Mouse (Mus musculus) frontal cortex, adult (tissue): ENCODE measurements around the gene Tacc2.

Experiments used
- ATAC-seq: cut with Nextera tagmentation; 2 replicates; pipeline ENCODE4 v1.9.2; 2017; ENCODE audit warnings: mild to moderate bottlenecking, moderate library complexity, mixed read lengths; ENCODE audit not compliant: low TSS enrichment

The Tacc2 gene

DNA sequence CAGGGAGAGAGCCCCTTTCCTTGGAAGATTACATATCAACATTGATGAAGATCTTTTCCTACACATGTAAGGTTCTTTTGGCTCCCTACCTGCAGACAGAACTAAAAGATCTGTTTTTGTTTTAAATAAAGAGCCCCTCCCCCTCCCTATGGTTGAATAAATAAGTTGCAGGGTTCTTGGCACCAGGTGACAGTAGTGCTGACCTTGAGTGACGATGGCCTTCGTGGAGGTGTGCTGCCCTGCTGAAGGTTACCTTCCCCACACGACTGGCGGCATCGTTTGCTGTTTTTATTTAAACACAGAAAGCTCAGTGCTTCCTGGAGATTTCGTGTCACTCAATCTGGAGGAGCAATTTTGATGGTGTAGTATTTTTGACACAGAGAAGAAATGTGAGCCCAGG is 113.6 kb downstream of the Tacc2 start:
- ATAC-seq, result no peak

GRCm38 (mm10) chr7:130691931-130692330 is 114.7 kb downstream of the Tacc2 start:
- no peak for ATAC-seq

GRCm38 (mm10) chr7:130692392-130692942 is 115.2 kb downstream of the Tacc2 start:
- peak; percentile 67 for ATAC-seq

DNA sequence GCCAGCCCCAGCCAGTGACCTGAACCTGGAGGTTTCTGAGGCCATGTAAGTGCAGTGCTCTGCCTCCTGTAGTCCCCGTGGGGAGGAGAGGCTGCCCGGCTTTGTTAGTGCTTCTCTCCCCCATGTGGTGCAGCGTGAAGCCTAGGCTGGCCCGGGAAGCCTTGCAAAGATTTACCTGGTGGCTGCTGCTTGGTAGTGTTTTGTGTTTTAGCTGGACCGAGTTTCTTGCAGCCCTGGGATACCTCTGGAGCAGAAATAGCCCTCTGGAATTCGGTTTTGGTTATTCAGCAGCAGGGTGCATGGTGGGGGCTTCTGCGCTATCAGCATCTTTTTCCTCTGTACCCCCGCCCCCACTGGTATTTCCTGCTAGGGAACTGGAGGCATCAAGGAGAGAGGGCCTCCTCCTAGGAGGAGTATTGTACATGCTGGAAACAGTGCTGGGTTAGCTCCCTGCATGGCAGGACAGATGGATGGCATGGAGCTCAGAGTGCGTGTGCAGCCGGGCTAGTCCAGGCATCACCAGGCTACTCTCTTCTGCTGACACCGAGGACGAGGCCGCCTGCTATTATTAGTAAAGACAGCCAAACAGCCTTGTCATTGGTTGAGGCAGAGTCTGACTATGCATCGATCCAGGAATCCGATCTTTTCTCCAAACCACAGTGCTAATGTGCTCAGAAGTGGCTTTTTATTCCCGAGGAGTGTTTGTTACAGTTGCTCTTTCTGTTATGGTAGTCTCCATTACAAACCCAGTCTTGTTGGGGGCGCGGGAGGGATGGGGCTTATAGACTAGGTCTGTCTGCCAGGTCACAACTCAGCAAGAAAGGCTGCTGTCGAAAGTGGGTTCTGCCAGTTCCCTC is 115.9 kb downstream of the Tacc2 start:
- peak; percentile 59 for ATAC-seq

- ATAC-seq, result peak; percentile 15; the same call in 1 of the 2 replicates
These were observed 116.6 kb downstream of the Tacc2 start for GRCm38 (mm10) chr7:130693800-130694193.

- ATAC-seq, result no peak
These were observed 118.6 kb downstream of the Tacc2 start for GRCm38 (mm10) chr7:130695669-130696338.

DNA sequence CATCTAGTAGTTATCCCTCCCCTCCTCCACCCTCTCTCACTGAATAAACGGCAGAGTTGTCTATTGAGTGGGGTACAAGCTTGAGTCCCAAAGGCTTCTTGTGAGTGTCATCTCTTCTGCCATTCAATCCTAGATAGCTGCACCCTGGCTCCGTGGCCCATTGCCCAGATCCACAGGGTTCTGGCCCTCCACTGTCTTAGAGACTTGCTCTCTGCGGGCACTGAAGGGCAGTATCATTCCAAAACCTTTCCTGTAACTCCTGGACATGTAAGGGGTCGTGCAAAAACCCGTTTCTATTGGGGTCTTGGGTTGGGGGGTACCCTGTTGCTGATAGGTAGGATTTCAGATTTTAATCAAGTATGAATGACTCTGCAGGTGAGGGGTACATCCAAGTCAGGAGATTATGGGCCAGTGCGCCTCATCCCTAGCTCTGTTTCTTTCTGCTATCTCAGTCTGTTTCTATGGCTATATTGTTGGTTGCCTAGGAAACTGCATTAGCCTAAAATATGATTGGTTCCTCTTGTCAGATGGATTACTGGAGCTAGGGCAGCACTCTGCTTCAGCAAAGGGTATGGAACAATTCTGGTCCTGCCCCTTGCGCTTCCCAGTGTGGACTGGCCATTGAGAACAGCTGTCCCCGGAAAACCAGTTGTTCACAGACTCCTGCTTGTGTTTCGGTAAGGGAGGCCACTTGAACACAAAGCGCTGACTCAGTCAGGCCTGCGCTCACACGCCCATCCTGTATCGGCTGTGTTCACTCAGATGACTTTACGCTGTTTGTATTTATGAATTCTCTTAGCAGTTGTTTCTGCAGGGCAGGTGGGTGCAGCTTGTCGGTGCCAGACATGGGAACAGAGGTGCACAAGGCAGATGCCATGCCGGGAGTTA is 119.4 kb downstream of the Tacc2 start:
- peak; percentile 51 for ATAC-seq

GRCm38 (mm10) chr7:130698480-130698879 is 121.2 kb downstream of the Tacc2 start:
- ATAC-seq, result no peak

- no peak for ATAC-seq
These were observed 124.1 kb downstream of the Tacc2 start for GRCm38 (mm10) chr7:130701336-130701735.

GRCm38 (mm10) chr7:130705230-130705629 is 128.0 kb downstream of the Tacc2 start:
- ATAC-seq, result no peak

DNA sequence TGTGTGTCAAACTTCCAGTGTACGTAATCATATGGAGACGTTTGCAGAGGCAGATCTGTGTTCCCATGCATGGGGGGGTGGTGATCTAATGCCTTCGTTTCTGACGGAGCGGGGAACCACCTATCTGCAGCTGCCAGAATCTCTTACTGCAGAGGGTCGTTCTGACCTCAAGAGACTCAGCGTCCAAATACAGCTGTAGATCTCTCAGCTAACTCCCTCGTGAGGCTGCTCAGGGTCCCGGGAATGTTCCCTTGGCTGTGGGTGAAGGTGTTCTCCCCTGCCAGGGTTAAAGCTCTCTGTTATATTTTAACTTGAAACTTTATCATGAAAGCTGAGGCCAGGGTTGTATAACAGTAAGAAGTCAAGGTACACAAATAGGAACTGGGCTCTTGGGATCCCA is 131.7 kb downstream of the Tacc2 start:
- no peak for ATAC-seq

- no peak for ATAC-seq
These were observed 132.4 kb downstream of the Tacc2 start for GRCm38 (mm10) chr7:130709372-130710274.

DNA sequence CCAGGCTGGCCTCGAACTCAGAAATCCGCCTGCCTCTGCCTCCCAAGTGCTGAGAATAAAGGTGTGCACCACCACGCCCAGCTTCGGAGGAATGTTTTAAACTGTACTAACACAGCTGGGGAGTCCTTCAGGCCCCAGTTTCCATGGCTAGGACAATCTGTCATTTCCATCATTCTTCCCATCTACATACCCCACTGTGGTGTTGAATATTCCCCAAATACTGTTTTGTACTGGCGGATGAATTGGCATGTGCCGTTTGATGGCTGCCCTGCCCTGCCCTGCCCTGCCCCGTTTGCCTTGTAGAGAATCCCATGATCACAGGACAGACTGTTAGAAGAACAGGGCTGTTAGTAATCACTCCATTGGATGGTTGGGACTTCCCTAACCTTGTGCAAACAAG is 134.6 kb downstream of the Tacc2 start:
- ATAC-seq, result no peak

- ATAC-seq, result peak; percentile 31; the same call in 1 of the 2 replicates
These were observed 136.1 kb downstream of the Tacc2 start for GRCm38 (mm10) chr7:130713319-130713718.

GRCm38 (mm10) chr7:130715467-130715866 is 138.2 kb downstream of the Tacc2 start:
- ATAC-seq, result no peak

DNA sequence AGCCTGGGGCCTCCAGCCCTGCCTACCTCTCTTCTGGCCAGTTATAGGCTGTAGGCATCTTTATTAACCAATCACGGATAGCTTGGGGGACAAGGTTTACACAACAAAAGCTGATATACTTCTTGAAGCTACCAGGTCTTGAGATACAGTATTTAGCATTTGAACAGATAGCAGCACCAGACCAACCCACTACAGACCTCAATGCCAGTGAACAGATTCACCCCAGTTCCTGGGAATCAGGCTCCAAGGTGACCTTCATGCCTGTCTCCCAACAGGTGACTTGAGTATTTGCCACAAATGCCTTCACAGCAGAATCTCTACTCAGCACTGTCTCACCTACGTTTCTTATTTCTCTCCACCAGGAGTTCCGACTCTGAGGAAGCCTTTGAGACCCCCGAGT is 139.1 kb downstream of the Tacc2 start:
- no peak for ATAC-seq

DNA sequence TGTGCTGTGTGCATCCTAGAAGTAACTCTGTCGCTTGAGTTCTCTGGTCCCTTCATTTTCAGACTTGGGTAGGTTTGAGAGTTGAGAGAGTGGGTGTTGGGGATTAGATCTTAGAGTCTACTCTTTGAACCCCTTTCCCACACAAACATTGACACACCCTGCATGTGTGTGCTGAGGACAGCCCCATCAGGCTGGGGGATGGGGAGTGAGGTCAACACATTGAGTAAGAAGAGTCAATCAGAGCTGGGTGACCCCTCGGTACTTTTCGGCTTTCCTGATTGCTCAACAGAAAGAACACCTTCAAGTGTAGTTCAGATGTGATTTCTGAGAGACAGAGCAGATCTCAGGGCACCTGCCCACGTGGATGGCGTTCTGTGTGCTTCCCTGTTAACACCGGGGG is 139.8 kb downstream of the Tacc2 start:
- ATAC-seq, result no peak

GRCm38 (mm10) chr7:130719931-130720598 is 142.8 kb downstream of the Tacc2 start:
- no peak for ATAC-seq

DNA sequence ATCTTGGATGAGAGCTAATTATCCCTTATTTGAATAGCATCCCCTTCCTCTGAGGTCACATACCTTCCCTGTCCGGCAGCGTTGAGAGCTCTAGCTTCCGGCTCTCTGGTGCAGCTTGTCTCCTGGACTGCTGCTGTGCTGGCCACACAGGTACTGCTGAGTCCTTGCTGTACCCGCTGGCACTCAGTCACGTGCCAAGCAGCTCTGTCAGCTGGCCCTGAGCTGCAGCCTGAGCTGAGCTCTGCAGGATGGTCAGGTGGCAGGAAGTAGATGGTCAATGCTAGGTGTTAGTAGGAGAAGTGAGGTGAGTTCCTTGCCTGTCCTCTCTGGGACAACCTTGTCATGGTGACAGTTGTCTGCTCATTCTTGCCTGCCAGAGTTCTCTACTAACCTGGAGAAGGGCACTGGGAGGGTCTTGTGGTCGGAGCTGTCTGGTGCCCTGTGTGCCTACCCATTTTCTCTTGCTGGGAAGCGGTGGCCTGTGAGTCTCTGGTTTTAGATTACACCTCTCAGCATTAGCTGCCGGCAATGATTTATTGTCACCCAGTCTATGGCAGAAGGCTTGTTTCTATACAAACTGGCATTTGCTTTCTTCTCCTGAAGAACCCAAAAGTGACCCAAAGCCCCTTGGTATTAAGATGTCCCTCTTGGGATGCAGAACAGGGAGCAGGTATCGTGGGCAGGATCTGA is 143.6 kb downstream of the Tacc2 start:
- no peak for ATAC-seq

- ATAC-seq, result peak; percentile 67; the same call in 1 of the 2 replicates
These were observed 148.9 kb downstream of the Tacc2 start for GRCm38 (mm10) chr7:130726185-130726584.
